Comparison of ENCODE assay signal across 40 mouse cellular contexts in genomic region chr9:78374397-78374796, GRCm38 (mm10). TPM values are rescaled to one million over a fixed set of nuclear protein-coding genes. Genes with fewer than 3 reads are reported as not detected.
"Had no signal": no experiment of that assay in that cellular context is flagged by ENCODE, and none has a peak within 500 bp of the region (broad histone marks: within the 10 kb centered on the region; RNA-seq: fewer than 3 reads in every experiment).

No protein-coding gene starts in this region.

- H3K9ac ChIP-seq: heart, embryonic 12.5 days; hindbrain, embryonic 12.5 days; hindbrain, embryonic 14.5 days; kidney, embryonic 15.5 days; limb, embryonic 12.5 days; liver, embryonic 13.5 days had no signal

- ATAC-seq: hindbrain, postnatal 0 days had no signal

- H3K27me3 ChIP-seq: heart, embryonic 12.5 days; hindbrain, embryonic 12.5 days had no signal

- H3K9me3 ChIP-seq: heart, embryonic 12.5 days; hindbrain, embryonic 10.5 days; hindbrain, embryonic 12.5 days; kidney, embryonic 15.5 days; limb, embryonic 10.5 days; limb, embryonic 12.5 days; liver, embryonic 13.5 days had no signal

- H3K4me2 ChIP-seq: heart, embryonic 12.5 days; hindbrain, embryonic 12.5 days; hindbrain, embryonic 14.5 days; kidney, embryonic 15.5 days; limb, embryonic 12.5 days; liver, embryonic 11.5 days; liver, embryonic 13.5 days had no signal

- H3K4me3 ChIP-seq: heart, adult 2 months; heart, embryonic 12.5 days; hindbrain, embryonic 10.5 days; hindbrain, embryonic 12.5 days; kidney, embryonic 15.5 days; left cerebral cortex, adult 2 months; limb, embryonic 10.5 days; limb, embryonic 12.5 days; liver, embryonic 13.5 days had no signal

- DNase-seq: gastrocnemius, postnatal 14 days; gastrocnemius, postnatal 36 days; heart, adult 11 months; heart, adult 2 months; heart, postnatal 10 days; heart, postnatal 4 days; kidney, adult 11 months; kidney, adult 9 months; kidney, postnatal 14 days; layer of hippocampus, adult 9-11 months; layer of hippocampus, postnatal 36 days; liver; liver, embryonic 13.5 days had no signal

- H3K36me3 ChIP-seq: heart, embryonic 12.5 days; hindbrain, embryonic 10.5 days; hindbrain, embryonic 12.5 days; kidney, embryonic 15.5 days; limb, embryonic 10.5 days; limb, embryonic 12.5 days; liver, embryonic 13.5 days had no signal

- H3K4me1 ChIP-seq: liver, embryonic 13.5 days had no signal

- H3K27ac ChIP-seq: heart, adult 2 months; hindbrain, embryonic 10.5 days; hindbrain, embryonic 12.5 days; hindbrain, embryonic 14.5 days; hindbrain, postnatal 0 days; kidney, embryonic 15.5 days; kidney, postnatal 0 days; left cerebral cortex, adult 2 months; limb, embryonic 10.5 days; limb, embryonic 12.5 days; liver, embryonic 13.5 days had no signal

RNA-seq across cellular contexts. Expression of gene Ooep, which starts 4.1 kb away (rescaled TPM):
- total RNA-seq: gastrocnemius, adult 18-20 months; gastrocnemius, adult 8-10 months; gastrocnemius, postnatal 36 days; heart, adult 2 months; heart, postnatal 10 days; heart, postnatal 25 days; heart, postnatal 4 days; layer of hippocampus, adult 18-20 months; layer of hippocampus, postnatal 36 days; left cerebral cortex, adult 2 months; left cerebral cortex, postnatal 14 days; left cerebral cortex, postnatal 36 days had no signal
- polyA plus RNA-seq: gonadal fat pad, adult 2 months; heart, adult 2 months had no signal

RNA-seq across cellular contexts. Expression of gene Dppa5a, which starts 6.4 kb away (rescaled TPM):
- total RNA-seq: gastrocnemius, adult 18-20 months; gastrocnemius, adult 8-10 months; gastrocnemius, postnatal 14 days; gastrocnemius, postnatal 36 days; heart, adult 2 months; heart, postnatal 10 days; heart, postnatal 25 days; heart, postnatal 4 days; layer of hippocampus, adult 18-20 months; layer of hippocampus, postnatal 14 days; layer of hippocampus, postnatal 36 days; left cerebral cortex, adult 2 months; left cerebral cortex, postnatal 14 days; left cerebral cortex, postnatal 36 days had no signal
- polyA plus RNA-seq: gonadal fat pad, adult 2 months; heart, adult 2 months; heart, embryonic 12.5 days; heart, embryonic 14.5 days; heart, embryonic 16.5 days; intestine, embryonic 14.5 days; intestine, embryonic 16.5 days; kidney, adult 2 months; kidney, embryonic 15.5 days; large intestine, adult 2 months; limb, embryonic 10.5 days; liver, embryonic 11.5 days; liver, embryonic 13.5 days had no signal

RNA-seq across cellular contexts. Expression of gene Gsta2, which starts 18.8 kb away (rescaled TPM):
- total RNA-seq: gastrocnemius, adult 8-10 months; gastrocnemius, postnatal 14 days; gastrocnemius, postnatal 36 days; heart, postnatal 10 days; heart, postnatal 4 days; hindbrain, postnatal 0 days; layer of hippocampus, adult 18-20 months; layer of hippocampus, postnatal 14 days; layer of hippocampus, postnatal 36 days; left cerebral cortex, adult 2 months; left cerebral cortex, postnatal 14 days; left cerebral cortex, postnatal 36 days had no signal
- polyA plus RNA-seq: heart, embryonic 12.5 days; heart, embryonic 14.5 days; hindbrain, embryonic 10.5 days; hindbrain, embryonic 12.5 days; hindbrain, embryonic 14.5 days; hindbrain, postnatal 0 days; large intestine, adult 2 months; limb, embryonic 10.5 days; limb, embryonic 12.5 days; liver, embryonic 11.5 days; liver, embryonic 13.5 days had no signal

RNA-seq across cellular contexts. Expression of gene Ddx43, which starts 21.2 kb away (rescaled TPM):
- total RNA-seq: gastrocnemius, adult 18-20 months; gastrocnemius, adult 8-10 months; gastrocnemius, postnatal 14 days; gastrocnemius, postnatal 36 days; heart, adult 2 months; heart, postnatal 10 days; heart, postnatal 25 days; heart, postnatal 4 days; hindbrain, postnatal 0 days; layer of hippocampus, adult 18-20 months; layer of hippocampus, postnatal 36 days; left cerebral cortex, postnatal 14 days; left cerebral cortex, postnatal 36 days had no signal
- polyA plus RNA-seq: gonadal fat pad, adult 2 months; heart, adult 2 months; kidney, adult 2 months; large intestine, adult 2 months; liver, embryonic 13.5 days had no signal

RNA-seq across cellular contexts. Expression of gene Omt2b, which starts 47.0 kb away (rescaled TPM):
- total RNA-seq: gastrocnemius, adult 18-20 months; gastrocnemius, adult 8-10 months; gastrocnemius, postnatal 14 days; gastrocnemius, postnatal 36 days; heart, adult 2 months; heart, postnatal 10 days; heart, postnatal 25 days; heart, postnatal 4 days; hindbrain, postnatal 0 days; layer of hippocampus, adult 18-20 months; layer of hippocampus, adult 8-10 months; layer of hippocampus, postnatal 14 days; layer of hippocampus, postnatal 36 days; left cerebral cortex, adult 2 months; left cerebral cortex, postnatal 14 days; left cerebral cortex, postnatal 36 days had no signal
- polyA plus RNA-seq: gonadal fat pad, adult 2 months; heart, adult 2 months; heart, embryonic 12.5 days; heart, embryonic 14.5 days; heart, embryonic 16.5 days; hindbrain, embryonic 10.5 days; hindbrain, embryonic 12.5 days; hindbrain, embryonic 14.5 days; hindbrain, postnatal 0 days; intestine, embryonic 14.5 days; intestine, embryonic 16.5 days; kidney, adult 2 months; kidney, embryonic 15.5 days; kidney, postnatal 0 days; large intestine, adult 2 months; limb, embryonic 10.5 days; limb, embryonic 12.5 days; limb, embryonic 14.5 days; liver, embryonic 11.5 days; liver, embryonic 13.5 days had no signal
